In genomic region chr4:34729851-34730341, GRCm38 (mm10) we compare ENCODE assay signal across 8 mouse cellular contexts. TPM values are rescaled to one million over a fixed set of nuclear protein-coding genes. Genes with fewer than 3 reads are reported as not detected.
DNase-seq lines count a peak whose midpoint lies in the region; ATAC-seq and TF ChIP-seq lines count a peak whose summit lies in the region.

TSS of gene Cfap206 (minus strand) at chr4:34730206.

- no peak within 1 kb of the TSS for H3K27ac ChIP-seq in kidney, adult 2 months (ENCODE audit: insufficient read depth, low read depth, low read length)
- H3K27ac ChIP-seq in liver, embryonic 11.5 days (ENCODE audit: low read depth, low read length), result no peak within 1 kb of the TSS
- no peak within 1 kb of the TSS for H3K27ac ChIP-seq in stomach, embryonic 15.5 days

- peak; percentile 49 to 57 for DNase-seq in left cerebral cortex, adult 18-20 months (ENCODE audit: low spot score in 2 of 2)
- DNase-seq in left cerebral cortex, adult 11 months (ENCODE audit: low spot score), result no peak
- peak; percentile 64 for DNase-seq in embryo, embryonic 11.5 days (ENCODE audit: low read depth, low spot score)
- peak; percentile 17 for DNase-seq in heart, adult 8-10 months (ENCODE audit: low spot score)
- DNase-seq in kidney, adult 2 months, result peak; percentile 82
- DNase-seq in liver, embryonic 11.5 days (ENCODE audit: low spot score), result peak; percentile 79
- DNase-seq in naive thymus-derived CD4-positive, alpha-beta T cell, adult 2 months (ENCODE audit: low read depth), result peak; percentile 3

- 0 out of 2 replicates have a peak, but pooled peaks cover 4% of the 10 kb centered on the region for H3K4me1 ChIP-seq in kidney, adult 2 months (ENCODE audit: control insufficient read depth, insufficient read depth, low read length)
- no peaks in the 10 kb centered on the region for H3K4me1 ChIP-seq in liver, embryonic 11.5 days (replicated peaks; ENCODE audit: control insufficient read depth, insufficient read depth, low read length)
- no peaks in the 10 kb centered on the region for H3K4me1 ChIP-seq in stomach, embryonic 15.5 days

- no peak for TF ChIP-seq POLR2A in kidney, adult 2 months (IDR thresholded peaks at IDR 0.05; ENCODE audit: low read depth, low read length)

- H3K36me3 ChIP-seq in kidney, adult 2 months (ENCODE audit: control insufficient read depth, insufficient read depth, low read length), result no peaks in the 10 kb centered on the region
- no peaks in the 10 kb centered on the region for H3K36me3 ChIP-seq in liver, embryonic 11.5 days (ENCODE audit: control insufficient read depth, insufficient read depth, low read length)
- H3K36me3 ChIP-seq in stomach, embryonic 15.5 days, result no peaks in the 10 kb centered on the region

- peak within 1 kb of the TSS; percentile 68 for H3K4me3 ChIP-seq in kidney, adult 2 months (ENCODE audit: insufficient read depth, low read depth, low read length)
- H3K4me3 ChIP-seq in liver, embryonic 11.5 days (ENCODE audit: low read depth, low read length), result peak within 1 kb of the TSS; percentile 51
- H3K4me3 ChIP-seq in stomach, embryonic 15.5 days (replicated peaks), result peak within 1 kb of the TSS; percentile 48

- peak; percentile 96 for ATAC-seq in liver, embryonic 11.5 days (replicated peaks; ENCODE audit: low FRiP score)
- peak; percentile 94 for ATAC-seq in stomach, embryonic 15.5 days (ENCODE audit: insufficient read depth, low FRiP score, low read depth)

- no peaks in the 10 kb centered on the region for H3K9me3 ChIP-seq in liver, embryonic 11.5 days (ENCODE audit: control insufficient read depth, low read length)
- no peaks in the 10 kb centered on the region for H3K9me3 ChIP-seq in stomach, embryonic 15.5 days

- TF ChIP-seq CTCF in kidney, adult 2 months (conservative IDR thresholded peaks at IDR 0.05; ENCODE audit: insufficient read depth, insufficient read length, low read depth, low read length), result no peak

- H3K9ac ChIP-seq in liver, embryonic 11.5 days (ENCODE audit: low read depth, low read length), result no peak within 1 kb of the TSS
- H3K9ac ChIP-seq in stomach, embryonic 15.5 days, result no peak within 1 kb of the TSS

- WGBS in kidney, adult 2 months, result 2% methylated on average over 38 of the region's 38 CpGs
- under 1% methylated on average over 38 of the region's 38 CpGs for WGBS in liver, embryonic 11.5 days
- under 1% methylated on average over 38 of the region's 38 CpGs for WGBS in stomach, embryonic 15.5 days

- H3K27me3 ChIP-seq in kidney, adult 2 months (replicated peaks; ENCODE audit: control insufficient read depth, insufficient read depth, low read length), result 0 out of 2 replicates have a peak, but pooled peaks cover 2% of the 10 kb centered on the region
- no peaks in the 10 kb centered on the region for H3K27me3 ChIP-seq in liver, embryonic 11.5 days (replicated peaks; ENCODE audit: control insufficient read depth, insufficient read depth, low read length)
- no peaks in the 10 kb centered on the region for H3K27me3 ChIP-seq in stomach, embryonic 15.5 days (replicated peaks)

- peak within 1 kb of the TSS; percentile 82 for H3K4me2 ChIP-seq in liver, embryonic 11.5 days
- H3K4me2 ChIP-seq in stomach, embryonic 15.5 days, result peak within 1 kb of the TSS; percentile 94

RNA-seq across cellular contexts. Expression of gene Cfap206, which starts in this region (rescaled TPM):
- total RNA-seq in left cerebral cortex, adult 18-20 months (2021), result 1 to 10 TPM; 1.5 to 2.0 TPM
- total RNA-seq in heart, adult 8-10 months (2022), result under 1 TPM in 3 of 4 experiments, not detected in 1; 0.13 to 0.34 (median 0.34) TPM
- polyA plus RNA-seq in kidney, adult 2 months (2012; rRNA removed), result 0.17 and 0.20 TPM in 2 replicates
- polyA plus RNA-seq in liver, embryonic 11.5 days (2014; fragmentation: Nextera tagmentation; extraction: Ambion mirVana), result 0.13 TPM in 1 of 2 replicates, not detected in the other
- polyA plus RNA-seq in stomach, embryonic 15.5 days (2015; fragmentation: Nextera tagmentation; extraction: Ambion mirVana), result 0.27 and 0.31 TPM in 2 replicates

Comparison
In these comparisons a context has a peak if more than half of its experiments do, and no peak if none do; other contexts are left out.
1. Peak in DNase-seq in heart, adult 8-10 months; RNA of the gene not detected or under 1 TPM.
2. Peak in DNase-seq and H3K4me3 ChIP-seq in kidney, adult 2 months; RNA of the gene not detected or under 1 TPM.
3. Peak in DNase-seq, ATAC-seq, H3K4me3 ChIP-seq and H3K4me2 ChIP-seq in liver, embryonic 11.5 days; RNA of the gene not detected or under 1 TPM.
4. Peak in ATAC-seq, H3K4me3 ChIP-seq and H3K4me2 ChIP-seq in stomach, embryonic 15.5 days; RNA of the gene not detected or under 1 TPM.